Mouse (Mus musculus) lung, embryonic 14.5 days (tissue): ENCODE measurements at regions not wholly inside any gene's neighbourhood (a gene's known extent, or its start where the extent isn't known, plus 50 kb on each side); places are given as distances from the start of the nearest gene placed in this dataset.

Source experiments
- ATAC-seq: fragments of 200-750 bp; cut with Nextera tagmentation; 2 replicates; pipeline ENCODE4 v1.8.0; 2017; ENCODE audit warnings: mild to moderate bottlenecking, moderate TSS enrichment, moderate library complexity; ENCODE audit not compliant: insufficient read depth
- DNase-seq: peaks from one replicate; pipeline ENCODE4 v3.0.0-alpha.2; 2015
- H3K27ac ChIP-seq: fragments of 300-500 bp; sonication (generic); 2 replicates; pipeline ENCODE4 v1.5.1; 2014; ENCODE audit warnings: low read depth, mild to moderate bottlenecking, moderate library complexity
- H3K27me3 ChIP-seq: fragments of 300-500 bp; sonication (generic); 2 replicates; pipeline ENCODE4 v1.6.1; 2014; ENCODE audit warnings: low read length, control low read depth; ENCODE audit not compliant: insufficient read depth
- H3K36me3 ChIP-seq: fragments of 300-500 bp; sonication (generic); 2 replicates; pipeline ENCODE4 v1.6.1; 2014; ENCODE audit warnings: control low read depth; ENCODE audit not compliant: insufficient read depth
- H3K4me1 ChIP-seq: fragments of 300-500 bp; sonication (generic); 2 replicates; pipeline ENCODE4 v1.6.1; 2014; ENCODE audit warnings: antibody characterized with exemption, control low read depth; ENCODE audit not compliant: insufficient read depth
- H3K4me2 ChIP-seq: fragments of 300-500 bp; sonication (generic); 2 replicates; pipeline ENCODE4 v1.6.1; 2014; ENCODE audit warnings: mild to moderate bottlenecking
- H3K4me3 ChIP-seq: fragments of 300-500 bp; sonication (generic); 2 replicates; pipeline ENCODE4 v1.5.1; 2014; ENCODE audit warnings: low read depth, low read length
- H3K9ac ChIP-seq: fragments of 300-500 bp; sonication (generic); 2 replicates; pipeline ENCODE4 v1.6.1; 2014
- H3K9me3 ChIP-seq: fragments of 300-500 bp; sonication (generic); 2 replicates; pipeline ENCODE4 v1.6.1; 2016; ENCODE audit warnings: low read depth, low read length, control low read depth
- CTCF ChIP-seq: IDR thresholded peaks from 2 replicates; pipeline ENCODE4 v1.5.1; 2016; ENCODE audit warnings: antibody characterized with exemption, low read depth
- WGBS: fragments of 180-500 bp; shearing (Covaris S2); extraction: QIAGEN DNeasy Blood & Tissue Kit; methylation state at CpG from one replicate; pipeline ENCODE4 v1.1.7; 2014; 5-methylcytosine and 5-hydroxymethylcytosine counted together

DNA sequence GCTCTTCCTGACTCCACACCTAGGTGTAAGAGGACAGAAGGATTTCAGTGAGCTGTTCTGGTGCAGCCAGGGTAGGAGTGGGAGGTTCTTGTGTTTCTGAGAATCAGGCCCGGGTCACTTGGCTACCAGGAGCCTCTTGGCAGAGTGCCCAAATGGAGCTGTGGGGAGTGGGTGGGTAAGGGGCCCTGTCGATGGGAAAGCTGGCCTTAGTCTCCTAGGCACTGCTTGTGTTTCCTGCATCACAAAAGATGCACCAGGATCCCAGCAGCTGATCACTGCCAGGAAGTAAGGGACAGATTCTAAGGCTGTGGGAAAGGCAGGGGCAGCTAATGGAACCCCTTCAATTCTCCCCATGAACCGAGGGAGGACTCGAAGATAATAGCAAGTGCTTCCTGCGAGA, 107.1 kb upstream of the Pard3b start:
- Histone ChIP-seq H3K9me3 (no peaks in the 10 kb centered on the region), H3K27ac (no peak overlapping the region), H3K4me1 (peaks cover 9% of the 10 kb centered on the region), H3K4me3 (no peak overlapping the region), H3K4me2 (no peak overlapping the region), H3K27me3 (no peaks in the 10 kb centered on the region), H3K36me3 (no peaks in the 10 kb centered on the region), H3K9ac (no peak overlapping the region)
- 38% methylated on average over 5 of the region's 5 CpGs for WGBS
- ATAC-seq, result 0 out of 2 replicates have a peak, but pooled peaks have one; percentile 21
- peak; percentile 42 for DNase-seq
- TF ChIP-seq CTCF, result no peak

GRCm38 (mm10) chr1:61540081-61540480, 98.5 kb upstream of the Pard3b start:
- no peak overlapping the region for H3K4me2 ChIP-seq
- no peaks in the 10 kb centered on the region for H3K4me1 ChIP-seq
- no peaks in the 10 kb centered on the region for H3K9me3 ChIP-seq
- no peak for DNase-seq
- WGBS, result 85% methylated on average over 3 of the region's 3 CpGs
- no peak for ATAC-seq
- no peak overlapping the region for H3K9ac ChIP-seq
- no peaks in the 10 kb centered on the region for H3K27me3 ChIP-seq
- no peak overlapping the region for H3K27ac ChIP-seq
- no peaks in the 10 kb centered on the region for H3K36me3 ChIP-seq
- H3K4me3 ChIP-seq, result no peak overlapping the region
- TF ChIP-seq CTCF, result no peak

DNA sequence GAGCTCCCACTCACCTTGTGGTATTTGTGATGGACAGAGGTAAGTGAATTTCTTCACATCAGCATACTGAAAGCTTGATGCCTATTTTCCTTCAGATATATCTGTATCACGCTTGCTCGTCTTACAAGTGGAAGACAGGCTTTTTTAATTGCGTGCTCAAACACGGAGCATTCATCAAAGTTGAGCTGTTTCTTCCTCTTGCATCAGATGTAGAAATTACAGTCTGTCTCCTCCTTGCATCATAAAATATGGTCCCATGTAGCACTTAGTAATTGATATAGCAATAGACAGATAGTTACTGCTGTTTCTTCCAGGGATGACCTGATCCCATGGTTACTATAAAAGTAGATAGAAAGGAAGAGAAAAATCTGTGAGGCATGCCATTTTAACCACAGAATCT, 97.5 kb upstream of the Pard3b start:
- no peak overlapping the region for H3K27ac ChIP-seq
- H3K4me2 ChIP-seq, result no peak overlapping the region
- no peaks in the 10 kb centered on the region for H3K4me1 ChIP-seq
- 80% methylated on average over 4 of the region's 4 CpGs for WGBS
- no peak for DNase-seq
- H3K9ac ChIP-seq, result no peak overlapping the region
- no peaks in the 10 kb centered on the region for H3K27me3 ChIP-seq
- H3K36me3 ChIP-seq, result no peaks in the 10 kb centered on the region
- H3K9me3 ChIP-seq, result no peaks in the 10 kb centered on the region
- ATAC-seq, result no peak
- H3K4me3 ChIP-seq, result no peak overlapping the region
- TF ChIP-seq CTCF, result no peak

GRCm38 (mm10) chr1:61552577-61553517, 85.8 kb upstream of the Pard3b start:
- Histone ChIP-seq H3K4me2 (peak overlapping the region; percentile 31; the same call in 1 of the 2 replicates), H3K36me3 (no peaks in the 10 kb centered on the region)

DNA sequence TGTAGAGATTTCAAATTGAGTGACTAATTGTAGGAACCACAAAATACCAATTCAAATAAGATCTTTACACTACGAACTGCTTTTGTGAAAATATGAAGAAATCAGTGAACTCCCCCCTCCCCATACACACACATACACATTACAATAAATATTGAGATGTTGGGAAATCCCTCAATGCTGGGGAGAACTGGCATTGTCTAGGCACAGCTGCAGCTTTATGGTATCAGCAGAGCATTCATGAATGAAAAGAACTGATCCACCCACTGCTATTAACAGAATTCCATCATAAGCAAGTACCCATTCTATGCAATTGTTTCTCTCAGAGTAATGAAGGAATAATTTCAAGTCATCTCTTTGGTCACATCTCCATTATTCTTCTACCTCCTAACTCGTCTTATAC, 79.1 kb upstream of the Pard3b start:
- Histone ChIP-seq H3K27ac (no peak overlapping the region), H3K4me1 (no peaks in the 10 kb centered on the region), H3K4me2 (no peak overlapping the region), H3K9ac (no peak overlapping the region), H3K4me3 (no peak overlapping the region), H3K27me3 (no peaks in the 10 kb centered on the region), H3K36me3 (no peaks in the 10 kb centered on the region), H3K9me3 (no peaks in the 10 kb centered on the region)
- DNase-seq, result no peak
- no peak for ATAC-seq
- TF ChIP-seq CTCF, result no peak
- WGBS, result 62% methylated on average over 2 of the region's 2 CpGs

More at GRCm38 (mm10) chr1:61552577-61553517, 85.8 kb upstream of the Pard3b start:
- Histone ChIP-seq H3K27me3 (no peaks in the 10 kb centered on the region), H3K4me1 (peaks cover 4% of the 10 kb centered on the region; the same call in 1 of the 2 replicates), H3K9me3 (no peaks in the 10 kb centered on the region), H3K9ac (no peak overlapping the region), H3K4me3 (no peak overlapping the region), H3K27ac (no peak overlapping the region)
- DNase-seq (peak; percentile 79), ATAC-seq (peak; percentile 65; the same call in 1 of the 2 replicates)
- 56% methylated on average over 21 of the region's 21 CpGs for WGBS
- TF ChIP-seq CTCF, result no peak

GRCm38 (mm10) chr1:61562091-61562490, 76.5 kb upstream of the Pard3b start:
- no peak overlapping the region for H3K27ac ChIP-seq
- no peak for TF ChIP-seq CTCF
- H3K4me2 ChIP-seq, result no peak overlapping the region
- H3K9ac ChIP-seq, result no peak overlapping the region
- H3K4me1 ChIP-seq, result no peaks in the 10 kb centered on the region
- DNase-seq (peak; percentile 21), ATAC-seq (no peak)
- no peaks in the 10 kb centered on the region for H3K27me3 ChIP-seq
- 74% methylated on average over 2 of the region's 2 CpGs for WGBS
- H3K4me3 ChIP-seq, result no peak overlapping the region
- no peaks in the 10 kb centered on the region for H3K36me3 ChIP-seq
- H3K9me3 ChIP-seq, result no peaks in the 10 kb centered on the region

DNA sequence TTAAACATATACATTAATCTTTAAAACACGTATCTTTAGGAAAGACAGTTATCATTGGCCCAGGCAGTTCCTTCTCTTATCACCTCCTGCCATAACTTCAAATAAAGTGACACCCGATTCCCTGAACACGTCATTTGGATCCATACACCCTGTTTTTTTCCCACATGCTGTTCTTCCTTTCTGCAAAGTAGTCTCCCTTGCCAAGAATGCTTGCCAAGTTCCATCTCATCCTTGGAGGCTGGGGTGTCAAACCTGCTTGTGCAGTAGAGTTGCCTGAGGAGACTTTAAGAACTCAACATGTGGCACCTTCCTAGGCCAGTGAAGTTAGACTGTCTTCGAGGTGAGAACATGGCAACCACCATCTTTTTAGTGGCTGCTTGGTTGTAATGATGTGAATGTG, 73.2 kb upstream of the Pard3b start:
- Histone ChIP-seq H3K27ac (no peak overlapping the region), H3K27me3 (no peaks in the 10 kb centered on the region), H3K9ac (no peak overlapping the region), H3K4me2 (no peak overlapping the region), H3K36me3 (no peaks in the 10 kb centered on the region), H3K4me1 (no peaks in the 10 kb centered on the region), H3K4me3 (no peak overlapping the region), H3K9me3 (no peaks in the 10 kb centered on the region)
- 59% methylated on average over 4 of the region's 4 CpGs for WGBS
- ATAC-seq (no peak), DNase-seq (peak; percentile 15)
- TF ChIP-seq CTCF, result no peak
